Mouse (Mus musculus) midbrain, embryonic 16.5 days (tissue): Measurements from ENCODE around the gene Mtg2. TPM values are rescaled to one million over a fixed set of nuclear protein-coding genes. Genes with fewer than 3 reads are reported as not detected.
A peak's percentile ranks its signal among the peaks of the same experiment; 100 is the strongest.

Source experiments
- ATAC-seq: fragments of 200-750 bp; cut with Nextera tagmentation; 2 replicates; pipeline ENCODE4 v1.8.0; 2017; ENCODE audit warnings: moderate TSS enrichment
- H3K27ac ChIP-seq: fragments of 300-500 bp; sonication (generic); 2 replicates; pipeline ENCODE4 v1.5.1; 2014; ENCODE audit warnings: mild to moderate bottlenecking, low read length, mixed read lengths
- H3K27me3 ChIP-seq: fragments of 300-500 bp; sonication (generic); 2 replicates; pipeline ENCODE4 v1.6.1; 2014; ENCODE audit warnings: low read depth, low read length, mixed read lengths; ENCODE audit not compliant: control insufficient read depth, insufficient read depth
- H3K36me3 ChIP-seq: fragments of 300-500 bp; sonication (generic); 2 replicates; pipeline ENCODE4 v1.6.1; 2014; ENCODE audit warnings: mild to moderate bottlenecking, low read length, moderate library complexity, mixed read lengths; ENCODE audit not compliant: control insufficient read depth, insufficient read depth
- H3K4me1 ChIP-seq: fragments of 300-500 bp; sonication (generic); 2 replicates; pipeline ENCODE4 v1.6.1; 2014; ENCODE audit warnings: mild to moderate bottlenecking, low read length, mixed read lengths; ENCODE audit not compliant: control insufficient read depth, insufficient read depth
- H3K4me2 ChIP-seq: fragments of 300-500 bp; sonication (generic); 2 replicates; pipeline ENCODE4 v1.6.1; 2014; ENCODE audit warnings: mild to moderate bottlenecking, low read length, mixed read lengths
- H3K4me3 ChIP-seq: fragments of 300-500 bp; sonication (generic); 2 replicates; pipeline ENCODE4 v1.5.1; 2014; ENCODE audit warnings: low read depth, mild to moderate bottlenecking, low read length, moderate library complexity, mixed read lengths
- H3K9ac ChIP-seq: fragments of 300-500 bp; sonication (generic); 2 replicates; pipeline ENCODE4 v1.6.1; 2014; ENCODE audit warnings: low read depth, low read length, mixed read lengths
- H3K9me3 ChIP-seq: fragments of 300-500 bp; sonication (generic); replicated peaks from 2 replicates; pipeline ENCODE4 v1.6.1; 2014; ENCODE audit warnings: mild to moderate bottlenecking, low read length, mixed read lengths; ENCODE audit not compliant: control insufficient read depth, poor library complexity, severe bottlenecking
- WGBS: fragments of 180-500 bp; shearing (Covaris S2); extraction: QIAGEN DNeasy Blood & Tissue Kit; methylation state at CpG from one replicate; pipeline ENCODE4 v1.1.7; 2014; 5-methylcytosine and 5-hydroxymethylcytosine counted together
- polyA plus RNA-seq: library from polyadenylated mRNA; unstranded; fragments of >200 nt; fragmentation: Nextera tagmentation; extraction: Ambion mirVana; gene quantifications from 2 replicates; pipeline ENCODE4 v1.2.1, GENCODE M21; 2015

The Mtg2 gene
- polyA plus RNA-seq, 1 experiment from 2014 or later = 35.7 TPM

- H3K9ac ChIP-seq = no peak overlapping the region
- H3K4me1 ChIP-seq = peaks cover 3% of the 10 kb centered on the region; the same call in 1 of the 2 replicates
- no peak for ATAC-seq
- no peak overlapping the region for H3K4me2 ChIP-seq
- H3K4me3 ChIP-seq = no peak overlapping the region
- 46% methylated on average over 3 of the region's 3 CpGs for WGBS
- H3K27me3 ChIP-seq = peaks cover 10% of the 10 kb centered on the region
- no peaks in the 10 kb centered on the region for H3K9me3 ChIP-seq
- no peaks in the 10 kb centered on the region for H3K36me3 ChIP-seq
- H3K27ac ChIP-seq = no peak overlapping the region
Observed at GRCm38 (mm10) chr2:180097585-180097984, 27.2 kb downstream of the Mtg2 start.

GRCm38 (mm10) chr2:180098167-180098566, 27.8 kb downstream of the Mtg2 start:
- Histone ChIP-seq H3K36me3 (no peaks in the 10 kb centered on the region), H3K27me3 (peaks cover 12% of the 10 kb centered on the region), H3K4me2 (no peak overlapping the region), H3K27ac (no peak overlapping the region), H3K4me3 (no peak overlapping the region), H3K9me3 (no peaks in the 10 kb centered on the region), H3K9ac (no peak overlapping the region), H3K4me1 (peaks cover 8% of the 10 kb centered on the region)
- WGBS = 37% methylated on average over 5 of the region's 5 CpGs
- 0 out of 2 replicates have a peak, but pooled peaks have one; percentile 6 for ATAC-seq

- H3K4me1 ChIP-seq = peaks cover 14% of the 10 kb centered on the region
- H3K9me3 ChIP-seq = no peaks in the 10 kb centered on the region
- H3K4me3 ChIP-seq = no peak overlapping the region
- 7% methylated on average over 15 of the region's 15 CpGs for WGBS
- H3K27ac ChIP-seq = no peak overlapping the region
- peak overlapping the region; percentile 44 for H3K9ac ChIP-seq
- no peaks in the 10 kb centered on the region for H3K36me3 ChIP-seq
- H3K27me3 ChIP-seq = peaks cover 14% of the 10 kb centered on the region
- no peak for ATAC-seq
- H3K4me2 ChIP-seq = peak overlapping the region; percentile 26; the same call in 1 of the 2 replicates
Observed at GRCm38 (mm10) chr2:180099529-180099928, 29.1 kb downstream of the Mtg2 start.

- Histone ChIP-seq H3K4me3 (peak overlapping the region; percentile 61), H3K27me3 (peaks cover 20% of the 10 kb centered on the region), H3K4me2 (peak overlapping the region; percentile 94), H3K27ac (no peak overlapping the region), H3K4me1 (peaks cover 18% of the 10 kb centered on the region), H3K9me3 (no peaks in the 10 kb centered on the region), H3K36me3 (no peaks in the 10 kb centered on the region), H3K9ac (peak overlapping the region; percentile 67)
- peak; percentile 5; the same call in 1 of the 2 replicates for ATAC-seq
- WGBS = under 1% methylated on average over 48 of the region's 57 CpGs
Observed at GRCm38 (mm10) chr2:180103151-180103977, 33.0 kb downstream of the Mtg2 start.

GRCm38 (mm10) chr2:180103978-180104658, 33.7 kb downstream of the Mtg2 start, which contains the start of gene Hrh3:
Gene Hrh3, minus strand, starts transcription at chr2:180104488.
- peak within 1 kb of the TSS; percentile 94 for H3K4me2 ChIP-seq
- H3K27ac ChIP-seq = no peak within 1 kb of the TSS
- peak within 1 kb of the TSS; percentile 67 for H3K9ac ChIP-seq
- no peaks in the 10 kb centered on the region for H3K9me3 ChIP-seq
- peaks cover 20% of the 10 kb centered on the region for H3K27me3 ChIP-seq
- WGBS = 0% methylated on average over 65 of the region's 87 CpGs
- H3K4me1 ChIP-seq = peaks cover 18% of the 10 kb centered on the region
- no peaks in the 10 kb centered on the region for H3K36me3 ChIP-seq
- peak within 1 kb of the TSS; percentile 61 for H3K4me3 ChIP-seq
- ATAC-seq = peak; percentile 64

GRCm38 (mm10) chr2:180104659-180105377, 34.4 kb downstream of the Mtg2 start:
- Histone ChIP-seq H3K27ac (no peak overlapping the region), H3K27me3 (peaks cover 20% of the 10 kb centered on the region), H3K4me1 (peaks cover 16% of the 10 kb centered on the region), H3K4me3 (peak overlapping the region; percentile 61), H3K9me3 (no peaks in the 10 kb centered on the region), H3K9ac (peak overlapping the region; percentile 67), H3K4me2 (peak overlapping the region; percentile 94), H3K36me3 (no peaks in the 10 kb centered on the region)
- ATAC-seq = no peak
- WGBS = 8% methylated on average over 24 of the region's 24 CpGs

- ATAC-seq = no peak
- no peaks in the 10 kb centered on the region for H3K36me3 ChIP-seq
- no peak overlapping the region for H3K4me3 ChIP-seq
- no peak overlapping the region for H3K27ac ChIP-seq
- WGBS = 22% methylated on average over 8 of the region's 8 CpGs
- peaks cover 16% of the 10 kb centered on the region for H3K4me1 ChIP-seq
- no peak overlapping the region for H3K4me2 ChIP-seq
- no peaks in the 10 kb centered on the region for H3K9me3 ChIP-seq
- H3K27me3 ChIP-seq = peaks cover 20% of the 10 kb centered on the region
- no peak overlapping the region for H3K9ac ChIP-seq
Observed at GRCm38 (mm10) chr2:180105441-180106190, 35.2 kb downstream of the Mtg2 start.

- Histone ChIP-seq H3K27me3 (peaks cover 13% of the 10 kb centered on the region), H3K9me3 (no peaks in the 10 kb centered on the region), H3K27ac (no peak overlapping the region), H3K4me1 (peaks cover 16% of the 10 kb centered on the region), H3K36me3 (no peaks in the 10 kb centered on the region), H3K4me3 (no peak overlapping the region), H3K9ac (no peak overlapping the region), H3K4me2 (no peak overlapping the region)
- WGBS = 62% methylated on average over 4 of the region's 4 CpGs
- no peak for ATAC-seq
Observed at GRCm38 (mm10) chr2:180107081-180107480, 36.7 kb downstream of the Mtg2 start.
